Mouse (Mus musculus) forebrain, embryonic 10.5 days (tissue): ENCODE measurements around the gene Olfr380. TPM values are rescaled to one million over a fixed set of nuclear protein-coding genes. Genes with fewer than 3 reads are reported as not detected.

ENCODE experiments used
- DNase-seq: peaks from one replicate; pipeline ENCODE4 v3.0.0-alpha.2; 2017; ENCODE audit warnings: low spot score; ENCODE audit errors: extremely low spot score
- H3K27ac ChIP-seq: fragments of 300-500 bp; sonication (generic); 2 replicates; pipeline ENCODE4 v1.5.1; 2016; ENCODE audit warnings: mild to moderate bottlenecking
- H3K27me3 ChIP-seq: fragments of 300-500 bp; sonication (generic); 2 replicates; pipeline ENCODE4 v1.6.1; 2016; ENCODE audit warnings: mild to moderate bottlenecking; ENCODE audit not compliant: poor library complexity, severe bottlenecking
- H3K36me3 ChIP-seq: fragments of 300-500 bp; sonication (generic); replicated peaks from 2 replicates; pipeline ENCODE4 v1.6.1; 2016; ENCODE audit warnings: mild to moderate bottlenecking, moderate library complexity
- H3K4me1 ChIP-seq: fragments of 300-500 bp; sonication (generic); 2 replicates; pipeline ENCODE4 v1.6.1; 2016
- H3K4me3 ChIP-seq: fragments of 300-500 bp; sonication (generic); 2 replicates; pipeline ENCODE4 v1.5.1; 2016; ENCODE audit warnings: mild to moderate bottlenecking, moderate library complexity
- H3K9me3 ChIP-seq: fragments of 300-500 bp; sonication (generic); 2 replicates; pipeline ENCODE4 v1.6.1; 2016; ENCODE audit warnings: mild to moderate bottlenecking, moderate library complexity
- WGBS: fragments of 180-500 bp; shearing (Covaris S2); methylation state at CpG from one replicate; pipeline ENCODE4 v1.1.7; 2016; 5-methylcytosine and 5-hydroxymethylcytosine counted together
- polyA plus RNA-seq: library from polyadenylated mRNA; unstranded; fragments of >200 nt; fragmentation: Nextera tagmentation; extraction: Ambion mirVana; gene quantifications from 2 replicates; pipeline ENCODE4 v1.2.1, GENCODE M21; 2016

Gene Olfr380
- polyA plus RNA-seq: not detected in 2 replicates

GRCm38 (mm10) chr11:73457408-73457807 is at the start of gene Olfr380:
Gene Olfr380, minus strand, starts transcription at chr11:73457508.
- 95% methylated on average over 1 of the region's 1 CpGs for WGBS
- H3K36me3 ChIP-seq: no peaks in the 10 kb centered on the region
- H3K4me3 ChIP-seq: no peak within 1 kb of the TSS
- H3K9me3 ChIP-seq: peaks cover 15% of the 10 kb centered on the region; the same call in 1 of the 2 replicates
- no peaks in the 10 kb centered on the region for H3K27me3 ChIP-seq
- no peak within 1 kb of the TSS for H3K27ac ChIP-seq
- no peaks in the 10 kb centered on the region for H3K4me1 ChIP-seq
- DNase-seq: no peak

- Histone ChIP-seq H3K36me3 (no peaks in the 10 kb centered on the region), H3K27ac (no peak within 1 kb of the TSS), H3K27me3 (no peaks in the 10 kb centered on the region), H3K4me1 (no peaks in the 10 kb centered on the region), H3K9me3 (peaks cover 3% of the 10 kb centered on the region; the same call in 1 of the 2 replicates), H3K4me3 (no peak within 1 kb of the TSS)
- DNase-seq: no peak
Measured at GRCm38 (mm10) chr11:73491503-73491902, 34.2 kb upstream of the Olfr380 start, which contains the start of gene Olfr381. Gene Olfr381, minus strand, starts transcription at chr11:73491603.

- Histone ChIP-seq H3K27me3 (no peaks in the 10 kb centered on the region), H3K9me3 (peaks cover 14% of the 10 kb centered on the region; the same call in 1 of the 2 replicates), H3K4me3 (no peak within 1 kb of the TSS), H3K27ac (no peak within 1 kb of the TSS), H3K4me1 (no peaks in the 10 kb centered on the region), H3K36me3 (no peaks in the 10 kb centered on the region)
- 88% methylated on average over 1 of the region's 1 CpGs for WGBS
- DNase-seq: no peak
Measured at GRCm38 (mm10) chr11:73428377-73428776, 28.9 kb downstream of the Olfr380 start, which contains the start of gene Olfr378. Gene Olfr378, minus strand, starts transcription at chr11:73428477.

Other genes starting within 250 kb of the Olfr380 start
- gene Trpv1, start 223.2 kb downstream of the Olfr380 start, polyA plus RNA-seq: not detected in 2 replicates
- gene Trpv3, start 190.1 kb downstream of the Olfr380 start, polyA plus RNA-seq: 0.02 TPM in 1 of 2 replicates, not detected in the other
- 0.12 and 0.14 TPM in 2 replicates for gene Aspa, start 127.9 kb downstream of the Olfr380 start, polyA plus RNA-seq
- not detected in 2 replicates for gene Gm49340, start 127.8 kb downstream of the Olfr380 start, polyA plus RNA-seq
- gene Spata22, start 127.8 kb downstream of the Olfr380 start, polyA plus RNA-seq: not detected in 2 replicates
- not detected in 2 replicates for gene Olfr20, start 106.7 kb downstream of the Olfr380 start, polyA plus RNA-seq
- not detected in 2 replicates for gene Olfr376, start 86.3 kb downstream of the Olfr380 start, polyA plus RNA-seq
- not detected in 2 replicates for gene Olfr1, start 57.9 kb downstream of the Olfr380 start, polyA plus RNA-seq
- not detected in 2 replicates for gene Olfr378, start 29.0 kb downstream of the Olfr380 start, polyA plus RNA-seq
- not detected in 2 replicates for gene Olfr381, start 34.1 kb upstream of the Olfr380 start, polyA plus RNA-seq
- not detected in 2 replicates for gene Olfr382, start 59.7 kb upstream of the Olfr380 start, polyA plus RNA-seq
- gene Olfr385, start 135.5 kb upstream of the Olfr380 start, polyA plus RNA-seq: not detected in 2 replicates
- not detected in 2 replicates for gene Olfr384, start 141.1 kb upstream of the Olfr380 start, polyA plus RNA-seq
- not detected in 2 replicates for gene Zfp735, start 231.3 kb upstream of the Olfr380 start, polyA plus RNA-seq